Mouse (Mus musculus) thymus, adult 2 months (tissue): ENCODE measurements at regions not wholly inside any gene's neighbourhood (a gene's known extent, or its start where the extent isn't known, plus 50 kb on each side); places are given as distances from the start of the nearest gene placed in this dataset.

ENCODE experiments used
- CTCF ChIP-seq: fragments of 200-500 bp; IDR thresholded peaks from 2 replicates; pipeline ENCODE4 v1.5.1; 2012; ENCODE audit warnings: mild to moderate bottlenecking, control low read depth, low read length, moderate library complexity, borderline replicate concordance; ENCODE audit not compliant: control insufficient read depth, poor library complexity, insufficient read depth; ENCODE audit errors: extremely low read depth
- POLR2A ChIP-seq: fragments of 200-500 bp; IDR thresholded peaks from 2 replicates; pipeline ENCODE4 v1.6.1; 2012; ENCODE audit warnings: mild to moderate bottlenecking, low read length, control low read depth, moderate library complexity; ENCODE audit not compliant: control insufficient read depth, poor library complexity, insufficient read depth; ENCODE audit errors: extremely low read depth

- TF ChIP-seq POLR2A (no peak), CTCF (no peak)
Measured at GRCm38 (mm10) chr7:72569177-72569576, 262.8 kb upstream of the Mctp2 start.
